Mouse (Mus musculus) megakaryocyte, adult 5-6 weeks (primary cell): Measurements from ENCODE around the gene Raph1. TPM values are rescaled to one million over a fixed set of nuclear protein-coding genes. Genes with fewer than 3 reads are reported as not detected.

ENCODE experiments used
- ATAC-seq: 2 replicates; pipeline ENCODE4 v1.8.0; 2016; ENCODE audit warnings: mild to moderate bottlenecking, inconsistent platforms; ENCODE audit not compliant: poor library complexity, severe bottlenecking
- total RNA-seq, 2 experiments: library from RNA; stranded (forward) in 1 of 2; stranded (reverse) in 1 of 2; fragments of 153-499, 151-499 nt in 1 of 2; fragments of 221-1000, 200-1000 nt in 1 of 2; gene quantifications; 2 replicates each; pipeline versions ENCODE4 v1.2.3 to v1.2.4; 2015 to 2017

Raph1 gene
- total RNA-seq (2015): 78.7 and 92.4 TPM in 2 replicates
- total RNA-seq (2017): 21.9 and 36.3 TPM in 2 replicates

DNA sequence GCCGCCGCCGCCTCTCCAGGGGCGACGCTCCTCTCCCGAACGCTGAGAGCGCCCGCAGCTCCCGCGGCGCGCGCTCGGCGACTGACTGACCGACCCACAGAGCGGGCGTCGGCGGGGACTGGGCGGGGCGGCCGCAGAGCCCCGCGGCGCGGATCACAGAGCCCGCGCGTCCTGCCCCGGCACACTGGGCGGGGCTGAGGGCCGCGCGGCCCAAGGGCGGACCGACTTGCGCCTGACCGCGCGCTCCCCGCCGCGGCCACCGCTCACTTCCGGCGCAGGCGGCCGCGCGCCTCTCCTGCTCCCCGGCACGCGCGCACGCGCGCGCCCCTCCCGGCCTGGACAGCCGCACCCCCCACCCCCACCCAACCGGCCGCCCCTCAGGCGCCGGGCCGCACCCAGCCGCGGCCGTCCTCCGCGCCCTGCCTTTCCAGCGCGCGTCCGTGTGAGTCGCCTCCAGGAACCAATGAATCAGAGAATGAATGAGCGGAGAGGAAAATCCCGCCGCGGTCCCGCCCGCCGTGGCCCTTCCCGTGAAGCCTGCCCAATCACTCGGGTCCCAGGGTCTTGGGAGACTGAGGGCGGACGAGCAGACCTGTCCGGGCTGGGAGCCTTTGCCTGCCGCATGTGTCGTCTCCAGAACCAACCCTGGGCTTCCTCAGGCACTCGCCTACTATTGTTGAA, at the start of gene Raph1:
TSS of gene Raph1 (minus strand) at position 474 of the 681 bp plus-strand sequence.
- ATAC-seq: peak; percentile 82

DNA sequence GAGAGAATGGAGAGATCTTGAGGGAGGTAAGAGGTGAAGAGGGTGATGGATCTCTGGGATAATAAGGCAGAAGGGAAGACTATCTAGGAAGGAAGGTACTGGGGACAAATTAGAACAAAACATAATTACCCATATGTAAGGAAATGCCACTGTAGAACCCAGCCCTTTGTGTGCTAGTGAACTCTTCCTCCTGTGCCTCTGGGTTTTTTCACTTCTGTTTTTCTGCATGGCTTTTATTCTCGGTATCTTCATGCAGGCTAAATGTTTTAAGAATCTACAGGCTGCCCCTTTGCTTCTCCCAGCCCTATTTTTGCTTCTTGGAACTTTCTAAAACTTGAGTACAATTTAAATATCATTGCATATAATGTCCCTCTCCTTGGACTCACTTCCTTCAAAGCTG, 48.8 kb upstream of the Raph1 start:
- ATAC-seq: peak; percentile 66

DNA sequence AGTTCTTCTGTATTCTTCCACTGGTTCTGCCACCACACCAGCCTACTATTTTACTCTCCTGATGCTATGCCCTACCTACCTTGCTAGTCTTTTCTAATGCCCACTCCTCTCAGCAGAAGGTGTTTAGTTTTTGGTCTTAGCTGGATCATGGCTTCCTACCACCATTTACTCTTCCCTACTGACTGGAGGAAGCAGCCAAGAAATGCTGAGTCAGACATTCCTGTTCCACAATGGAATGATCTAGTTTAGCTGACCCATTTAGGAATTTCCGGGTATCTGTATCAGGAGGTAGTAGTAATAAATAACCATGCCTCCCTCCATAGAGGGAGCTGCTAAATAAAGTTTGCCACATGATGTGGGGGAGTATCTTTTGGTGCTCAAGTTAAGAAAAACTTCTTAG, 48.0 kb upstream of the Raph1 start:
- no peak for ATAC-seq

DNA sequence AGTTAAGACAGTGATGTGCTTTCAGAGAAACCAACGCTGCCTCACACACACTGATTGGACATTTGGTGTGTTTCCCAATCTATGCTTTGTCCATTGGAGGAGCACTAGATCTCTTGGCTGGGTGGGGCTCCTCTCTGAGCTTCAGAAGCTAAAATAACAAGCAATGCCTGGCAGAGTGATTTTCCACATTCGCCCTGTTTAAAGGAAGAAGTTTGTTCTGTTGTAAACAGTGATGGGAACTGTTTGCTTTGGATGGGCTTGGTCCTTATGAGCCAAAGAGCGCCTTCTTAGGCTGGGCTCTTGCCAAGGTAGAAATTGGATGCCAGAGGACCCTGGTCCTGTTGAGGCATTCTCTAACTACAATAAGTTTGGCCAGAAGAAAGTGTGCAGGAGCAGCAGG, 45.1 kb upstream of the Raph1 start:
- ATAC-seq: no peak

DNA sequence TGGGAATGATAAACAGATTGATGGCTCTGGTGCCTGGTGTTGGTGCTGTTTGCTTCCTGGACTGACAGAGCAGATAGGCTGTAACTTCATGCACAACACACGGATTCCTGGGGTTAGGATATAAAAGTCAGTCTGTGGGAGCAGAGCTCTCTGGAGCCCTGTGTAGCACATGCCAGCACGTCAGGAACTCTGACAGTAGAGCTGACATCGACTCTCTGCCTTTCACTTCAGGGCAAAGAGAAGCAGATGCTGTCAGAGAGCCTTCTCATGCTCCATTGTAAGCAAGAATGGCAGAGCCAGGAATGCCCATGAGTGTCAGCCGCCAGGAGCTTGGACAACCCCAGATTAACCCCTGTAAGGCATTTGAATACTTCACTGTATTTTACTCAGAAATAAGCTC, 43.7 kb upstream of the Raph1 start:
- no peak for ATAC-seq

DNA sequence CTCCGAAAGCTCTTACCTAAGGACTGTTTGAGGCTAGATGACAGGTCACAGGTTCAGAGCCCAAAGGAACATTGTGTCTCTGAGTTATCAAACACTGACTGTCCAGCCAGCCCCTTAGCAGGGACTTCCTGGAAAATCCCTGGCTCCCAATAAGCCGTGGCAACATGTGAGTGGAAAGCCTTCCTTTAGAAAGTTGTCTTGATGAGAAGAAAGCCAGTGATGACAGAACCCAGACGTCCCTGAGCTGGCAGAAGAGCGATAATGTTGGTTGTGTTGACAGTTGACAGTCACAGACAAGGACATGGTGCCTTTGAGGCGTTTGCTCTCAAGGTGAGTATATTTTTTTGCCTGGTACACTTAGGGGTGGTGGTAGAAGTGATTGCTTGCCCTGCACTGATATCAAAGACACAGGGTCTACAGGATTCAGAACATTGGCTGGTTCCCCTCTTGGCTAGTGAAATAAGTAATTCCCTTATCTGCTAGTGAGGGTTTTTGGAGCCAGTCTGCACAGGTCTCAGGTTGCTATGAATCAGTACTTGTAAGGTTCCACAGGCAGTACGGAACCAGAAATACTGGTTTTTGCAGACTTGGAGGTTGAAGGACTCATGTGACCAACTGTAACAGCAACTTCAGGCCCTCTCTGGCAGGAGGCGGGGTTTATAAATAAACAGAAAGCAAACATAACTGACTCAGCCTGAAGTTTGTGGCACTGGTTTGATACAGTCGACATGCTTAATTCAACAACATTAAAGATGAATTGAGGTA, 42.3 kb upstream of the Raph1 start:
- ATAC-seq: no peak

DNA sequence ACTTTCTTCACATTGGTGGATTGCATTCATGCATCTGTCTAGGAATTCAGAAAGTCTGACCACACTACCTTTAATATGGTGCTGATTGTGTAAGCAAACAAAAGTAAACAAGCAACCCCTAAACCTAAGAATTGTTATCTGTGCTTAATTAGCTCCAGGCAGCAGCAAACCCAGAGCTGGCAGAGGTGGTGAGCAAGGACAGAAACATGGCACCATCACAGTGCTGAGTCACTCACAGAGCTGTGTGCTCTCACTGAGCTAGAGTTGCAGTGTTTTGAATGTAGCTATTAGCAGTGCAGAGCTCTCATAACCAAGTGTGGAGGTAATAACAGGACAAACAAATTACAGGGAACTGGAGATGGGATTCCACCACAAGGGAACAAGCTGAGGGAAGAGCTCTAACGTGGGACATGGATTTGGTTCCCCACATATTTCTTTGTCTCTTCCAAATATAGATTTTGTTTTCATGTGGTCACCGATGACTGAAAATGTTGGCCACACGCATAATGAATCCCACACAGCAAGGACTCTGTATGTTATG, 37.6 kb upstream of the Raph1 start:
- no peak for ATAC-seq

DNA sequence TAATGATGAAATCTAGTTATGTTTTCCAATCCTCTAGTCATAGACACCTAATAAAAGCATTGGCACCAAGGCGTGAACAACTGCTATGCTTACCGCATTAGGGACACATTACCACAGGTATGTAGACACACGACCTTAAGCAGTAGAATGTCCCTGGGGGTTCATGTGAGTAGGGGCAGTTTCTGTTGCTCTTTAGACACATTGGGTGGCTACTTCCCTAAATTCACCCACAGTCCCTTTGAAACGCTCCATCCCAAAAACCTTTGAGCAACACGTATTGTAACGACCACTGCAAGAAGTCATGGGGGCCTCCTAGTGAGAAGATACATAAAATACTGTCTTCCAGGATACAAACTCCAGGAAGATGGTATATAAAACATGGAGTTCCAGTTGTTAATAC, 33.8 kb upstream of the Raph1 start:
- ATAC-seq: peak; percentile 44; the same call in 1 of the 2 replicates

DNA sequence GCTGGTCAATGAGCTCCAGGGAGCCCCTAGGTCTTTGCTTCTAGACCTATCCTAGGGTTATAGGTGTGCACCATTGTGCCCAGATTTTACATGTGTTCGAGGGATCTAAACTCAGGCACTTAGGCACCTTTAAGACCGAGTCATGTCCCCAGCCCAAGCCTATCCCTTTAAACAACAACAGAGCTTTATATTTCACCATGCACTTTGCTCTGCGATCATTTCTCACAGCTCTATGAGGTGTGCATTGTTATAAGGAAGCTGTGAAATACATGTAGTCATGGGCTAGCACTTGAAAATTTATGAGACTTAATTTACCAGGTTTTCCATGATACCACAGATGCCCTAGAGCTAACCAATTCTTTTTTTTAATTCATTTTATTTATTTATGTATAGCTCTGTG, 33.0 kb upstream of the Raph1 start:
- no peak for ATAC-seq

DNA sequence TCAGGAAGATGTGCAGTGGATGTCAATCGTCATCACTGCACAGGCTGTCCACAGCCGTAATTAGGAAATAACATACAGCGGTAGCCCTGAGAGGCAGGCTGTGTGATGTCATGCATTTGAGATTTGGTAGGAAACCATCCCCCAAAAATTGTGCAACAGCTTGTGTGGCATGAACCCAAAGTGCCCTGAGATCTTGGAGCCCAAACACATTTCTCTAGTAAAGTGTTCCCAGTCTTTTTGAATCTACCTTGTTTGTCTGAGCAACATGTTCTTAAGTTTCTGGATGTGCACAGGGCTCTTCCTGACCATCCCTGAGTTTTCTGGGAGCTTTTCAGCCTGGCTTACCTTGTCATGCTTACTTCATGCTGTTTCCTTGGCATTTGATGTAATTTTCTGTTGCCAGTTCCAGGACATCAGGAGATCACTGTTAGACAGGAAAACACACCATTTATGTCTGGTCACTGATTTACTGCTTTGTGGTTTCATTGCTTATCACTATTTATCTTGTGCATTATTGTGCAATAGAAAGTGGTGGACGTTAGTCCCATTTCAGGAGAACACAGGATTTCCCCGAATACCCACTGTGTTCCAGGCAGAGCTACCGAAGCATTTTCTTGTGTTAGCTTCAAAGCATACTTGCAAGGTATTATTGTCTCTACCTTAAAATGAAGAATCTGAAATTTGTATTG, 32.3 kb upstream of the Raph1 start:
- ATAC-seq: peak; percentile 91

DNA sequence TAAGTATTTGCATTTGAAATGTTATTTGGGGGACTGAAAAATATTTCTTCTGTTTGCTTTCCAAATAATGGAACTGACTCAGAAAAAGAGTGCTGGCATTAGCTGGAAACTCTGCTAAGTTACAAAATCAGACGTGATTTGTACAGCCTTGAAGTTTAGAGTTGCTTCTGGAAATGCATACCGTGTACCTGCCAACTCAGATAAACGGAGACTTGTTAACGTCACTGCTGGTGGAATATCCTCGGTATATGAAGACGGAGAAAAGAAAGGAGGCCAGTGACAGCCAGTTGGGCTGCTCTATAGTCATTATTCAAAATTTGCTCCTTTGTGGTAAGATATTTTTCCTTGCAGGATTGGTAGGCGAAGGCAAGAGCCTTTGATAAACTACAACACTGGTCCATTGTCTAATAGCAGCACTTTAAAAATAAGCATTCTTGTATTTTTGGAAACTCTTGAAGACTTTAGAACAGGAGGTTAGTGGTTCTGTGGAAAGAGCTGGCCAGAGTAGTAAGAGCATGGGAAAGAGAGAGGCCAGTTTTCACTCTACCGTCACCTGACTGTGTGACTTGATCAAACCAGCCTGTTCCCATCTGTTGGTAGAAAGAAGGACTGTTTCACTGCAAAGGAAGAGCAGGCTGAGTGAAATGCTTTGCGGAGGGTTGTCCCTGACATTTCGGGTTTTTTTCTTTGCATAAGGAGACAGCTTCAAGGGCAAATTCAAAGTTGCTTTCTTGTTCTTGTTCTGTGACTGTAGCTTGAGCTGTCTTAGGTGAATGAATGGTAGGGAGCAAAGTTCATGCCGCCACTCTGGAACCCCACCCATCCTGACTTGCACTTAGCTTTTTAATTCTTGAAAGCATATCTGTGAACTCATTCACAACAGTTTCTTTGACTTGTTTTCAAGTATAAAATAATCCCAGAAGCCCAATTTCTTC, 29.7 kb upstream of the Raph1 start:
- ATAC-seq: no peak

DNA sequence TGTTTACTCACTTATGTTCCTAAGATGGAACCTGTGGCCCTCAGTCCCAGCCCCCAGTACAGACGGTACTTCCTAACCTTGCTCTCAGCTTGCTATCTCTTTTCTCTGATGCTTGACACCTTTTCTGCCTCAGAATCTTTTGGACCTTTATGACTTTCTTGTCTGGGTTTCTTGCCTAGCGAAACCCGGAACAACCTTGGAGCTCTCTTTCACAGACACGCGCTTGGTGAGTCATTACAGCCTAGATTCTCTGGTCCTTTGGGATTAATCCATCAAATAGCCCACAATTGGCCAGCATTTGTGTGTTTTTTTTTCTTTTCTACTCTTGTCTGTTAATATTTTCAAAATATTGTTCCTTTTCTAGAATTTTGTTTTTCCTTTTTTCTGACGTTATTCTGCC, 26.2 kb upstream of the Raph1 start:
- no peak for ATAC-seq

DNA sequence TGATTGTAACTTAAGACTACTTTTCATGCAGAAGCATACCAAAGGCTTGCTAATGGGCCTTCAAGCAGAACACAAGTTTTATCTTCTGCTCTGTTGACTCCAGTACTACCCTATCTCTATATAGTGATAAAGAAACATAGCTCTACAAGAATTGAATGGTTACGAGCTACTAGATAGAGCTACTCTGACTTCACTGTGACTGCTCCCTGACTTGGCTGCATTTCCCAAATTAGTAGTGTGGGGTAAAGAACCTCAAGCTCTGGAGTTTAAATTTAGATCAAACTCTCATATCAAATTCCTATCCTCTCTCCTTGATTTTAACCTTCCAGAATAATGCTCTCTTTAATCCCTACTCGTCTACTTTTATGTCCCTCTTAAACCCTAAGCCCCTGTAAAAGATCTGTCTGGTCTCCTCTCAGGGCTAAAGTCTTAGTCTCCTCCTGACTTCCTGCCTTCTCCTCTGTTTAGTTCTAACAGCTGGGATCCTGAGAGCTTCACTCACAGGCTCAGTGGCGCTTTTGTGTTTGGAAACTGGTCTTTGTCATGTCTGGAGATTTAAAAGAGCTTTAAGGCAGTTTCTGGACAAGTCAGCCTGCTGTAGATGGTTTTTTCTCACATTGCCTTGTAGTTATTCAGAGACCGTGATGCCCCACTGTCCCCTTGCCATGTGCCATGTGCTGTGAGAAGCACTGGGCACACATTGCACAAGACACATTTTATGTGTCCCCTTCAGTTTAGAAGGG, 22.2 kb upstream of the Raph1 start:
- ATAC-seq: no peak

DNA sequence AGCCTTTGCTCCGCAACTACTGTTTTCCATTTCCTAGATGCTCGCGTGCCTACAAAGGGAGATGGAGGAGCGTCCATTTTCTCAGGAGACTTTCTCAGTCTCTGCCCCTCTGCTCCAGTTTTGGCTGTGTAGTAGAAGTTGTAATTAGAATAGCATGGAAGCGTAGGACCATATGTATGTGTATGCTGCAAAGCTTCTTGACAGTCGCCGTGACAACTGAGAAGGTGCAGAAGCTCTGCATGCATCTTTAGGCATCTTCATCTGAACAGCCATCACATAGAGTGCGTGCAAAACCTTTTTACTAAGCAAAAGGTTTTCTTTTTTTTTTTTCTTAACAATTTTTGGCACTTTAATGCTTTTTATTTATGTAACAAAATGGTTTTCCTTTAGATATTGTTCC, 14.1 kb upstream of the Raph1 start:
- no peak for ATAC-seq

DNA sequence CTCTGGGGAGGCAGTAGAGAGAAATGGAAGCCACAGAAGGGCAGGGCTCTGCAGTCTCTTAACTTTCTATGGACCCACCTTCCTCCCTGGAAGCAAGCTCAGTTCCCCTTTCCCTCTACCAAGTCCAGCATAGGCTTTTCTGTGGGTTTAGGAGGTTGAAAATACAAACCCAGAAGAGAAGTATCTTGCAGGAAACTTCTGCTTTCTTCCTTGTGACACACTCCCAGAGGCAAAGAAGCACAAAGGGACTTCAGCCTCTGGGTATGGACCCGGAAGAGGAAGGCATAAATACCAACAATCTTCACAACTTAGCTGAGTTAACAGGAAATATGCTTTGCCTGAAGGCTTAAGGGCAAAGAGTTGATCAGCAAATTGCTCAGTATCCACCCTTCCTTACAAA, 13.0 kb upstream of the Raph1 start:
- peak; percentile 96 for ATAC-seq

DNA sequence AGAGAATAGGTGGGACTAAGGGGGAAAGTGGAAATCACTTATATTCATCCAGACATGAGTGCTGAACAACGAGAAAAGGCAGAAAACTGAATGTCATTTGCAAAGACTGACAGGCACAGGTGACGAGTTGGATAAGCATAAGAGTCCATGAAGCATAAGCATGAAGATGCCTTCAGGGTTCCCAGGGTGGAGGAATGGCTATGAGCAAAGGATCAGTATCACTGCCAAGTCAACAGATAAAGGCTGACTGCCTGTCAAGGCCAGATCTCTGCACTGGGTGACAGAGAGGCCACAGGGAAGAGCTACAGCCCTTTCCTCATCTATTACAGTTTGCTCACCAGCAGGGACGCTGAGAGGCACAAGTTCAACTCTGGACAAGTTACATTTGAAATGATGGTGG, 5.8 kb upstream of the Raph1 start:
- no peak for ATAC-seq

DNA sequence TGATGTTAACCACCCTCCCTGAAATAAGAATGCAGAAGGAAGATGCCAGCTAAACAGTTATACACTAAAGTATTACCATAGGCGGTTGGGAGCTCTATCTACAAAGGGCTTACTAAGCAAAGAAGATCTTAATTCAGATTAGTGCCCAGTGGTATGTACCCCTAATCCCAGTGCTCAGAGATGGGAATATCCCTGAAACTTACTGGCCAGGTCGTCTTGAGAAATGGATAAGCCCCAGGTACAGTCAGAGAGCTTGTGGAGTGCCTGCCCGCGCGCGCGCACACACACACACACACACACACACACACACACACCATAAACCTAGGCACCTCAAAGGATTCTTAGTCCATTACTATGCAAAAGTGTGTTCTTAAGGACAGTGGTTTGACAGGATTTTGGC, 2.8 kb upstream of the Raph1 start:
- ATAC-seq: no peak

DNA sequence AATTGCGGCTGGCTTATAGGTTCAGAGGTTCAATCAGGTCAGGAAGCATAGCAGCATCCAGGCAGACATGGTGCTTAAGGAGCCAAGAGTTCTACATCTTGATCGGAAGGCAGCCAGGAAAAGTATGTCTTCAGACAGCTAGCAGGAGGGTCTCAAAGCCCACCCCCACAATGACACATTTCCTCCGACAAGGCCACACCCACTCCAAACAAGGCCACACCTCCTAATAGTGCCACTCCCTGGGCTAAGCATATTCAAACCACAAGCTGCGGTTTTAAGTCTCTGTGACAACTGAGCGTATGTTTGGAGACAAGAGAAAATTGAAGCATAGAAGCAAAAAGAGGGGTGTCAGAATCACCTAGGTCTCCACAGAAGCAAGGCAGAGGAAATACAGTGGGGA, 2.3 kb upstream of the Raph1 start:
- ATAC-seq: no peak

DNA sequence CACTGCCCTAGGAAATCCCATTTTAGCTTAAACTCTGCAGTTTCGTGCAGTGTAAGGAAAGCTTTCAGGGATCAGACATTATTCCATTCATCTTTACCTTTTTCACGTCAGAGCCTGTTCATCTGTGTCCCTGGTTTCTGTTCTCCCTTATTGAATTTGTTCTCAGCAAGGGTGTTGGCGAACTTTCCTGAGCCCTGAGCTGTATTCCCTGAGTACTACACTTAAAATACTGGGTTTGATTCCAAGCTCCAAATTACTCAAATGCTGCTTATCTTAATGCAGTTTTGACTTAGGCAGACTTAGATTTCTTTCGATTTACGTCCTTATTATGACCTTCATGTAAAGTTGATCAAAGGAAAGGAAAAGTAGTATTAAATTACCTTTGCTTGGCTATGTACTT, 417 bp upstream of the Raph1 start:
- no peak; the same call in 1 of the 2 replicates for ATAC-seq
